Mouse (Mus musculus) E14TG2a.4 (cell line): Measurements from ENCODE around the gene Gpr15.

Source experiments
- H3K27me3 ChIP-seq: 2 replicates; pipeline ENCODE4 v1.6.1; 2014; ENCODE audit warnings: low read length, control low read depth; ENCODE audit not compliant: insufficient read depth
- H3K36me3 ChIP-seq: 2 replicates; pipeline ENCODE4 v1.6.1; 2014; ENCODE audit warnings: low read length, control low read depth; ENCODE audit not compliant: insufficient read depth
- H3K4me1 ChIP-seq: replicated peaks from 2 replicates; pipeline ENCODE4 v1.6.1; 2014; ENCODE audit warnings: low read depth, low read length, control low read depth
- H3K4me3 ChIP-seq: replicated peaks from 2 replicates; pipeline ENCODE4 v1.5.1; 2014; ENCODE audit warnings: mild to moderate bottlenecking, low read length
- H3K9me3 ChIP-seq: 2 replicates; pipeline ENCODE4 v1.6.1; 2014; ENCODE audit warnings: low read length, control low read depth
- CTCF ChIP-seq: conservative IDR thresholded peaks from 2 replicates; pipeline ENCODE4 v1.5.1; 2014; ENCODE audit warnings: low read length
- NANOG ChIP-seq: IDR thresholded peaks from 2 replicates; pipeline ENCODE4 v1.6.1; 2014; ENCODE audit warnings: borderline replicate concordance, low read length, mixed read lengths
- POU5F1 ChIP-seq: IDR thresholded peaks from 2 replicates; pipeline ENCODE4 v1.6.1; 2014; ENCODE audit warnings: low read length, borderline replicate concordance

Gene Gpr15

GRCm38 (mm10) chr16:58682046-58682445, 36.8 kb downstream of the Gpr15 start:
- no peaks in the 10 kb centered on the region for H3K27me3 ChIP-seq
- H3K4me1 ChIP-seq: no peaks in the 10 kb centered on the region
- peaks cover 25% of the 10 kb centered on the region for H3K36me3 ChIP-seq
- TF ChIP-seq CTCF: no peak
- TF ChIP-seq POU5F1: no peak
- no peak for TF ChIP-seq NANOG
- H3K9me3 ChIP-seq: no peaks in the 10 kb centered on the region
- H3K4me3 ChIP-seq: no peak overlapping the region

- Histone ChIP-seq H3K9me3 (no peaks in the 10 kb centered on the region), H3K4me1 (peaks cover 9% of the 10 kb centered on the region), H3K27me3 (no peaks in the 10 kb centered on the region), H3K4me3 (no peak overlapping the region), H3K36me3 (peaks cover 54% of the 10 kb centered on the region)
- no peak for TF ChIP-seq CTCF
- TF ChIP-seq NANOG: no peak
- TF ChIP-seq POU5F1: no peak
These were observed 40.2 kb downstream of the Gpr15 start for GRCm38 (mm10) chr16:58678660-58679059.

DNA sequence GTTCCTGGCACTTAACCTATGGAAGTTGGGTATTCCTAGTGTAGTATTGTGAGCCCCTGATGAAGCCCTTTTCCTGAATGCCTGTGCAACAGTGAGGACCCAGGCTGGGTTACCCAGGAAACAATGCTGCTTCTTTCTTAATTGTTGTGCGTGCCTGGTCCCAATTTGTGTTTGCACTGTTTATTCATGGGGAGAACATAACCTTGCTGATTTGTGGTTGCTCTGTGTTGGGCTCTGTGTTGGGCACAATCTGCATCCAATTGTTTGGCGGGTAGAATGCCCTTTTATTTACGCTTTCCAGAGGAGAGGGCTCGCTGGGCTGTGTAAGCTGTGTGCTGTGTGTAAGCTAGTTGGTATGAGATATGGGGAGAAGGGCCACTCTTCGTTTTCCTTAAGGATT, 41.4 kb downstream of the Gpr15 start:
- H3K27me3 ChIP-seq: no peaks in the 10 kb centered on the region
- H3K4me3 ChIP-seq: no peak overlapping the region
- TF ChIP-seq POU5F1 (no peak), NANOG (no peak), CTCF (no peak)
- H3K9me3 ChIP-seq: no peaks in the 10 kb centered on the region
- peaks cover 62% of the 10 kb centered on the region for H3K36me3 ChIP-seq
- peaks cover 9% of the 10 kb centered on the region for H3K4me1 ChIP-seq

DNA sequence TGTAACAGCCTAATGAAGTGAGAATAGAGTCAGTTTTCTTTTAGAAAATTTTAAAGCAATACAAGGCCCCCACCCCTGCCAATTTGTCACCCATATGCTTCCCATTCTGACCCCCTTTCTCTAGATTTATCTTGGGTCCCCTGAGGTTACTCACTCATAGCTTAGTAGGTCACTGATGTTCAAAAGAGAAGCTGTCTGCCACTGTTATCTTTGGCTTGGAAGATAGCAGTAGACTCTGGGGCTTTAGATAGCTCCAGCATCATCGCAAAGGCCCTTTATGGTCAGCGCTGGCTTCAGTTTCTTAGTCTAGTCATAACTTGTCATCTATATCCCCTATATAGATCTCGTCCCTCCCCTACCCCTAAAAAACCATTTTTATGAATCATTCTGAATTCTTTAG, 42.2 kb downstream of the Gpr15 start:
- Histone ChIP-seq H3K36me3 (peaks cover 62% of the 10 kb centered on the region), H3K9me3 (no peaks in the 10 kb centered on the region), H3K4me1 (peaks cover 9% of the 10 kb centered on the region), H3K27me3 (no peaks in the 10 kb centered on the region), H3K4me3 (no peak overlapping the region)
- TF ChIP-seq NANOG: no peak
- no peak for TF ChIP-seq POU5F1
- TF ChIP-seq CTCF: no peak

- Histone ChIP-seq H3K9me3 (no peaks in the 10 kb centered on the region), H3K36me3 (peaks cover 58% of the 10 kb centered on the region), H3K27me3 (no peaks in the 10 kb centered on the region), H3K4me3 (no peak overlapping the region), H3K4me1 (peaks cover 12% of the 10 kb centered on the region)
- TF ChIP-seq POU5F1 (no peak), CTCF (no peak), NANOG (no peak)
These were observed 42.7 kb downstream of the Gpr15 start for GRCm38 (mm10) chr16:58676156-58676555.

GRCm38 (mm10) chr16:58675256-58675655, 43.6 kb downstream of the Gpr15 start:
- no peaks in the 10 kb centered on the region for H3K9me3 ChIP-seq
- TF ChIP-seq NANOG (no peak), CTCF (no peak), POU5F1 (no peak)
- H3K27me3 ChIP-seq: no peaks in the 10 kb centered on the region
- peaks cover 15% of the 10 kb centered on the region for H3K4me1 ChIP-seq
- peaks cover 53% of the 10 kb centered on the region for H3K36me3 ChIP-seq
- peak overlapping the region; percentile 48 for H3K4me3 ChIP-seq

- no peaks in the 10 kb centered on the region for H3K27me3 ChIP-seq
- no peaks in the 10 kb centered on the region for H3K9me3 ChIP-seq
- peaks cover 24% of the 10 kb centered on the region for H3K4me1 ChIP-seq
- H3K36me3 ChIP-seq: peaks cover 53% of the 10 kb centered on the region
- H3K4me3 ChIP-seq: no peak overlapping the region
- no peak for TF ChIP-seq POU5F1
- TF ChIP-seq CTCF: no peak
- no peak for TF ChIP-seq NANOG
These were observed 45.0 kb downstream of the Gpr15 start for GRCm38 (mm10) chr16:58673811-58674410.

GRCm38 (mm10) chr16:58672396-58672795, 46.5 kb downstream of the Gpr15 start:
- Histone ChIP-seq H3K9me3 (no peaks in the 10 kb centered on the region), H3K4me3 (no peak overlapping the region), H3K4me1 (peaks cover 24% of the 10 kb centered on the region), H3K36me3 (peaks cover 40% of the 10 kb centered on the region), H3K27me3 (no peaks in the 10 kb centered on the region)
- TF ChIP-seq CTCF (no peak), NANOG (no peak), POU5F1 (no peak)
